Mouse (Mus musculus): ENCODE data around the gene Rnf8.
A peak's percentile ranks its signal among the peaks of the same experiment; 100 is the strongest.

The Rnf8 gene

GRCm38 (mm10) chr17:29680174-29680573 lies 65.6 kb downstream of the Rnf8 start:
- DNase-seq (ENCODE audit: low read depth, low spot score), result no peak

- no peak for DNase-seq (ENCODE audit: low read depth, low spot score)
Measured at GRCm38 (mm10) chr17:29680921-29681320, 66.3 kb downstream of the Rnf8 start.

- no peak for DNase-seq (ENCODE audit: low read depth, low spot score)
Measured at GRCm38 (mm10) chr17:29681669-29682068, 67.1 kb downstream of the Rnf8 start.

GRCm38 (mm10) chr17:29682261-29682660 lies 67.7 kb downstream of the Rnf8 start:
- DNase-seq (ENCODE audit: low read depth, low spot score), result no peak

GRCm38 (mm10) chr17:29683127-29683526 lies 68.5 kb downstream of the Rnf8 start:
- DNase-seq (ENCODE audit: low read depth, low spot score), result no peak

- no peak for DNase-seq (ENCODE audit: low read depth, low spot score)
Measured at GRCm38 (mm10) chr17:29684275-29684674, 69.7 kb downstream of the Rnf8 start.

- no peak for DNase-seq (ENCODE audit: low read depth, low spot score)
Measured at GRCm38 (mm10) chr17:29686771-29687170, 72.2 kb downstream of the Rnf8 start.

- no peak for DNase-seq (ENCODE audit: low read depth, low spot score)
Measured at GRCm38 (mm10) chr17:29687373-29687772, 72.8 kb downstream of the Rnf8 start.

- DNase-seq (ENCODE audit: low read depth, low spot score), result no peak
Measured at GRCm38 (mm10) chr17:29688610-29689009, 74.0 kb downstream of the Rnf8 start.

GRCm38 (mm10) chr17:29690257-29690656 lies 75.7 kb downstream of the Rnf8 start:
- no peak for DNase-seq (ENCODE audit: low read depth, low spot score)

GRCm38 (mm10) chr17:29692827-29693226 lies 78.2 kb downstream of the Rnf8 start:
- no peak for DNase-seq (ENCODE audit: low read depth, low spot score)

- DNase-seq (ENCODE audit: low read depth, low spot score), result peak; percentile 49
Measured at GRCm38 (mm10) chr17:29693571-29693970, 79.0 kb downstream of the Rnf8 start.

GRCm38 (mm10) chr17:29694516-29694915 lies 79.9 kb downstream of the Rnf8 start:
- DNase-seq (ENCODE audit: low read depth, low spot score), result no peak

Measured in CD4-positive helper T cell, adult 2 months (primary cell).